Mouse (Mus musculus): ENCODE results near the gene Ercc2.

- TF ChIP-seq POLR2A (IDR thresholded peaks at IDR 0.05; ENCODE audit: low read depth, low read length) (no peak), MAX (IDR thresholded peaks at IDR 0.05; ENCODE audit: low read length) (no peak), CTCF (conservative IDR thresholded peaks at IDR 0.05 in 1 of 2, IDR thresholded peaks at IDR 0.05 in 1 of 2; ENCODE audit: low read depth in 2 of 2, low read length in 2 of 2) (no peak)
Observed at GRCm38 (mm10) chr7:19362276-19362675, 19.5 kb upstream of the Ercc2 start.
